Mouse (Mus musculus) testis, adult 2 months (tissue): ENCODE measurements around the gene Rock2.

ENCODE experiments used
- CTCF ChIP-seq: fragments of 200-500 bp; IDR thresholded peaks from 2 replicates; pipeline ENCODE4 v1.5.1; 2012; ENCODE audit warnings: low read depth, mild to moderate bottlenecking, inconsistent platforms, low read length, moderate library complexity; ENCODE audit not compliant: control insufficient read depth, insufficient read depth, insufficient replicate concordance
- POLR2A ChIP-seq: fragments of 200-500 bp; IDR thresholded peaks from 2 replicates; pipeline ENCODE4 v1.6.1; 2012; ENCODE audit warnings: low read depth, mild to moderate bottlenecking, inconsistent platforms, low read length, moderate library complexity; ENCODE audit not compliant: control insufficient read depth

- TF ChIP-seq POLR2A (no peak), CTCF (no peak)
Measured at GRCm38 (mm10) chr12:16848501-16848900, 46.2 kb upstream of the Rock2 start.
